Mouse (Mus musculus): ENCODE data around the gene Pfkfb4. TPM values are rescaled to one million over a fixed set of nuclear protein-coding genes. Genes with fewer than 3 reads are reported as not detected.

Gene Pfkfb4
- total RNA-seq, 1 experiment from 2014 or later, result 40.1 TPM

- ATAC-seq (replicated peaks in 1 of 2; ENCODE audit: insufficient read depth in 1 of 2, low FRiP score in 2 of 2, low TSS enrichment in 1 of 2, low read depth in 1 of 2, poor library complexity in 2 of 2, severe bottlenecking in 2 of 2), result no peak
Observed at GRCm38 (mm10) chr9:109049996-109050673, 58.6 kb downstream of the Pfkfb4 start.

DNA sequence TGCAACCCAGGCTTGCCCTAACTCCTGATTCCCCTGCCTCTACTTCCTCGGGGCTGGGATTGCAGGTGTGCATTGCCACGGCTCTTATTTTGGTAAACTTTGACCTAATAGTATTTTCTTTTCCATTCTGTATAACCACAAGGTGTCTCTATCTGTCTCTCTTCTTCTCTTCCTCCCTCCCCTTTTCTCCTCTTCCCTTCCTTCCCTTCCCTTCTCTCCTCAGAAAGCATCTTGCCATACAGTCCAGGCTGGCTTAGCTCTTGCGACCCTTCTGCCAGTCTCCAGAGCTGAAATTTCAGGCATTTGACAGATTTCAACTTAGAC, 59.1 kb downstream of the Pfkfb4 start:
- ATAC-seq (replicated peaks in 1 of 2; ENCODE audit: insufficient read depth in 1 of 2, low FRiP score in 2 of 2, low TSS enrichment in 1 of 2, low read depth in 1 of 2, poor library complexity in 2 of 2, severe bottlenecking in 2 of 2), result no peak

GRCm38 (mm10) chr9:109051011-109051501, 59.5 kb downstream of the Pfkfb4 start:
- ATAC-seq (replicated peaks in 1 of 2; ENCODE audit: insufficient read depth in 1 of 2, low FRiP score in 2 of 2, low TSS enrichment in 1 of 2, low read depth in 1 of 2, poor library complexity in 2 of 2, severe bottlenecking in 2 of 2), result 0 out of 4 replicates have a peak, but pooled peaks of 1 of the 2 experiments have one; percentile 13

DNA sequence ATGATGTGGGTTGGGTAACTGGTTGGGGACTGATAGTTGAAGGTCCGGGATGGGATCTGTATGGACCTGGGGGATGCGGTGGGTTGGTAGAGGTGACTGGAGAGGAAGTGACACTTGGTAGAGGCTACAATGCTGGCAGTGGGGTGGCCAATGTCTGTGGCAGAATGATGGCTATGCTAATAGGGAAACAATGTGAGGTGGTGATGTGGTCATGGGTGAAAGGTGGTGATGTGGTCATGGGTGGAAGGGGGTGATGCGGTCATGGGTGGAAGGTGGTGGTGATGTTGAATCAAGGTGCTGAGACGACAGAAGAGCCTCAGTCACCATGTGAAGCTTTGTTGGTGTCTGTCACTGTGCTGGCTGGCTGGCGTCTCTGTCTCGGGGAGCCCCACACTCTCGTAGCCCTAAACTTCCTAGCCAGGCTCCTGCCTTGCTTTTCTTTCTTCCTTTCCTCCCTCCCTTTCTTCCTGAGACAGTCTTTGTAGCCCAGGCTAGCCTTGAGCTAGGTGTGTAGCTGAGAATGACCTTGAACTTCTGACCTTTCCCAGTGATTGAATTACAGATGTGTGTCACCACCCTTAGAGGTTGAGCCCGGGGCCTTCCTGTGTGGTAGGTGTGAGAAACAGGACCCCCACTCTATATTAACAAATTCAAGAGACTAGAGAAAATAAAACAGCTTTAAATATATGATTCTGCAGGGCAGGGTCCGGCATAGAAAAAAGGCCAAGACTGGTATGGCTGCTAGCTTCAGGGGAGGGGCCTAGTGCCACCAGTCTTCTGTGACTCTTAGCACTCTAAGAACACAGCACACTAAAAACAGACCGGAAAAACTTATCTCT, 60.3 kb downstream of the Pfkfb4 start:
- ATAC-seq (replicated peaks in 1 of 2; ENCODE audit: insufficient read depth in 1 of 2, low FRiP score in 2 of 2, low TSS enrichment in 1 of 2, low read depth in 1 of 2, poor library complexity in 2 of 2, severe bottlenecking in 2 of 2), result peak; percentile 23 to 34; a peak in 3 of 4 replicates

- no peak for ATAC-seq (replicated peaks in 1 of 2; ENCODE audit: insufficient read depth in 1 of 2, low FRiP score in 2 of 2, low TSS enrichment in 1 of 2, low read depth in 1 of 2, poor library complexity in 2 of 2, severe bottlenecking in 2 of 2)
Observed at GRCm38 (mm10) chr9:109052490-109053260, 61.1 kb downstream of the Pfkfb4 start.

GRCm38 (mm10) chr9:109053366-109053765, 61.8 kb downstream of the Pfkfb4 start:
- ATAC-seq (replicated peaks in 1 of 2; ENCODE audit: insufficient read depth in 1 of 2, low FRiP score in 2 of 2, low TSS enrichment in 1 of 2, low read depth in 1 of 2, poor library complexity in 2 of 2, severe bottlenecking in 2 of 2), result no peak

DNA sequence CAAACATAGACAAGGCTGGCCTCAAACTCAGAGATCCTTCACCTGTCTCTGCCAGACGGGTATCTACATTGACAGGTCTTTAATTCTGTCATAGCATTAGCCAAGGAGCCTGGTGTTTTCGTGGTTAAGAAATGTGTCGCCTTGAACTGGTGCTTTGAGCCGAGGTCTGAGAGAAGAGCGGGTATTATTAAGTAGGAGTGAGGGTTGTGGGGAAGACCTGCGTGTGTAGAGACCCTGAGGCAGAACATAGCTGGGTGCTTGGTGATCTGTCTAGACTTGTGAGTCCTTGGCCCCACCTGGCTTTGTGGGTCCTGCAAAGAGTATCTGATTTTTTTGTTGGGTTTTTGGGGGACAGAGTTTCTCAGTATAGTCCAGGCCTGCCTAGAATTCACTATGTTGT, 62.3 kb downstream of the Pfkfb4 start:
- ATAC-seq (replicated peaks in 1 of 2; ENCODE audit: insufficient read depth in 1 of 2, low FRiP score in 2 of 2, low TSS enrichment in 1 of 2, low read depth in 1 of 2, poor library complexity in 2 of 2, severe bottlenecking in 2 of 2), result no peak

- ATAC-seq (replicated peaks in 1 of 2; ENCODE audit: insufficient read depth in 1 of 2, low FRiP score in 2 of 2, low TSS enrichment in 1 of 2, low read depth in 1 of 2, poor library complexity in 2 of 2, severe bottlenecking in 2 of 2), result peak; percentile 57 to 58
Observed at GRCm38 (mm10) chr9:109054712-109055111, 63.1 kb downstream of the Pfkfb4 start.

DNA sequence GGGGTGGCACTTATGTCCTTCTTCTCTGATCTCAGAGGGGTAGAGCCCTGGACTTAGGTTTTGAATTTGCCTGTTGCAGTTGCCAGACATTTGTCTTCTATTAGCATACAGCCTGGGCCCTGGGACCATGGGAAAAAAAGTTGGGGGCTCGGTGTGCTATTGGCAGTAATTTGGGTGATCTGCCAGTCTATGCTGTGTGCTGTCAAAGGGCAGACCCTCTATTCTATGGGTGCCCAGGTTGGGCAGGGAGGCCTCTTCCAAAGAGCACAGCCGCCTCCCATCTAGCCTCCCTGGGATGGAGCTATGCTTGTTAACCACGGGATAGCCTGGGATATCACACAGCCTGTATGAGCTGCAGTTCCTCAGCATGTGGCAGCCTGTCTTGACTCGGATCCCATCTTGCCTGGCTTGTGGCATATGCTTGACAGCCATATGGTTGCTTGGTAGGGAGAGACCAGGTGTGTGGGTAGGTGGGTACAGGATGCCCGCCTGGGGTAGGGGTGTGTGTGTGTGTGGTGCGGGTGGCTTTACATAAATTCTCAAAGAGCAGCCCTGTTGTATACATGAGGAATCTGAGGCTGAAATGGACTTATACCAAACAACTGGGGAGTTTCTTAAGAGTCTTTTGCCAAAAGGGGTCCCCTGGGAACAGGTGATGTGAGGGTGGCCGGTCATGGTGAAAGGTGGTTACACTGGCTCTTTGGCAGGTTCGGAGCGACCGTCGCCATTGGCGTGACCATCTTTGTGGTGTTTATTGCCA, 63.9 kb downstream of the Pfkfb4 start:
- no peak for ATAC-seq (replicated peaks in 1 of 2; ENCODE audit: insufficient read depth in 1 of 2, low FRiP score in 2 of 2, low TSS enrichment in 1 of 2, low read depth in 1 of 2, poor library complexity in 2 of 2, severe bottlenecking in 2 of 2)

- no peak for ATAC-seq (replicated peaks in 1 of 2; ENCODE audit: insufficient read depth in 1 of 2, low FRiP score in 2 of 2, low TSS enrichment in 1 of 2, low read depth in 1 of 2, poor library complexity in 2 of 2, severe bottlenecking in 2 of 2)
Observed at GRCm38 (mm10) chr9:109056081-109056690, 64.6 kb downstream of the Pfkfb4 start.

DNA sequence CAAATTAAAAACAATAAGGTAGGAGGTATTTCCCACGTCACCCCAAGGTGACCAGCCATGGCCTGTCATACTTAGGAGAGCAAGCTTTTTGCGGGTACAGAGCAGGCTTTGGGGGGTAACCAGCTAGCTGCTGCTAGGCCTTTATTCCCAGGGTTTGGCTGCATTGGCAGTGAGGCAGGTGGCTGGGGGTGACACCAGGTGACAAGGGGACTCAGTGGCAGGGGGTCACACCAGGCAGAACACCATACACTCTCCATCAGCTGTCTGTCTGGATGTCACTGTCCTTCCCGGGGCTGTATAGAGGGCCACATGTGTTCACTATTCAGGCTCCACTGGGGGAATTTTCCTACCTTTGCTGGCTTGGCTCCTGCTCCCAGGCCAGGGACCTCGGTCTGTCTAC, 65.3 kb downstream of the Pfkfb4 start:
- ATAC-seq (replicated peaks in 1 of 2; ENCODE audit: insufficient read depth in 1 of 2, low FRiP score in 2 of 2, low TSS enrichment in 1 of 2, low read depth in 1 of 2, poor library complexity in 2 of 2, severe bottlenecking in 2 of 2), result no peak

GRCm38 (mm10) chr9:109057543-109057942, 66.0 kb downstream of the Pfkfb4 start:
- no peak for ATAC-seq (replicated peaks in 1 of 2; ENCODE audit: insufficient read depth in 1 of 2, low FRiP score in 2 of 2, low TSS enrichment in 1 of 2, low read depth in 1 of 2, poor library complexity in 2 of 2, severe bottlenecking in 2 of 2)

DNA sequence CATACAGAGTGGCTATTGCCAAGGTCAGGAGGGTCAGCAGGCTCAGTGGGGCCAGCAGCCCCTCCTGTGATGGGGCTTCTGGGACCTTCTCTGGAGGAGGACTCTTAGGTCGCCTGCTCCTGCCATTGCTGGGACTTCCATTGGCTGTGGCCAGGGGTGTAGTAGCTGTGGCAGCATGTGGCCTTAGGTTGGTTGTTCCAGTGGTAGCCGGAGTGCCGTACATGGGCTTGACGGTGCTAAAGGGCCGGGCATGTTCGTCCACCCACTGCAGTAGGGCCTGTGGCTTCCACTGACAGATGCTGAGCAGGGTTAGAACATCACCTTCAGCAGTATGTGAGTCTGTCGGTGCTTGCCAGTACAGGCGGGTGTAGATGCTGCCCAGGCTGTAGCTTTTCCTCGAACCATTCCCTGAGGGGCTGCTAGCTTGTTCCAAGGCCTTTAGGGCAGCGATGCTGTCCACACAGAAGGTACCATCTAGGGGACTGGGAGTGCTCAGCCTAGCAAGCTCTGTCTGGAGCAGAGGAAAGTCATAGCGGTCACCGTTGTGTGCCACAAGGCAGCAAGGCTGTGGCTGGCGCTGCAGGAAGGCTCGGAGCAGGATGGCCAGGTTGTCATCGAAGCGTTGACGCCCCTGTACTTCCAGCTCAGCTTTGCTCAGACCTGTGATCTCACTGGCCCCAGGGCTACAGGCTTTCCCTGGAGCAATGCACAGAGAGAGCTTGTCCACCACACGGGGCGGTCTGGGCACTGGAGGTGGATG, 66.6 kb downstream of the Pfkfb4 start:
- ATAC-seq (replicated peaks in 1 of 2; ENCODE audit: insufficient read depth in 1 of 2, low FRiP score in 2 of 2, low TSS enrichment in 1 of 2, low read depth in 1 of 2, poor library complexity in 2 of 2, severe bottlenecking in 2 of 2), result no peak

DNA sequence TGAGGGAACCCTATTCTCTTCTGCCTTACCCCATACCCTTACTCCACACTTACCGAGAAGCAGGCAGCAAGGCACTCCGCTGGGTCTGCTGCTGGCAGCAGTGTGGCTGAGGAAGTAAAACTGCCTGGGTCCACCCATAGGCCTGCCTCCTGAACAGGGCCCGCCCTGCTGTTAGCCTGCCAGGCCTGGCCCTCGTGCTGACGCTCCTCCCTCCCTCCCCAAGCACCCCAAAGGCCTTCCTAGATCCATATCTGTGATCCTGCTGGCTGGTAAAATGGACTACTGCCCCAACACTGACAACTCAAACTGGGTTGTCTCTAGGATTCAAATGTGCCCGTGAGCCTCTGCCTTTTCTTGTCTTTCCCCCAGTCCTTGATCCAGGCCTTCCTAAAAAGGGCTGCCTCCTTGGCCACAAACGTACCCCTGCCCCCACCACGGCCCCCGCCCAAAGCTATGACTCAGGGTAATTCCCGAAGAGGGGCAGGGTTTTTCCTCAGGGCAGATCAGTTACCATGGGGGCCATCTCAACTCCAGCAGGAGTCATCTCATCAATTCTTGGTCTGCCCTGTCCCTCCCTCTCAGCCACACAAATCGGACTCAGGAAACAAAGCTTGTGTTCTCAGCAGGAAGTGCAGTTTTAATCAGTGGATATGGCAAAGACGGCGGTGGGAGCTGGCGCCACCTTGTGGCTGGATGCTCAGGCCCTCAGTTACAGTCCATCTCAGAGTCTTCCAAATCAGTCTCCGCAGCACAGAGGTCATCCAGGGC, 67.7 kb downstream of the Pfkfb4 start, which contains the start of gene Trex1:
TSS of gene Trex1 (minus strand) at position 599 of the 768 bp plus-strand sequence.
- ATAC-seq (replicated peaks in 1 of 2; ENCODE audit: insufficient read depth in 1 of 2, low FRiP score in 2 of 2, low TSS enrichment in 1 of 2, low read depth in 1 of 2, poor library complexity in 2 of 2, severe bottlenecking in 2 of 2), result peak; percentile 75 to 80

DNA sequence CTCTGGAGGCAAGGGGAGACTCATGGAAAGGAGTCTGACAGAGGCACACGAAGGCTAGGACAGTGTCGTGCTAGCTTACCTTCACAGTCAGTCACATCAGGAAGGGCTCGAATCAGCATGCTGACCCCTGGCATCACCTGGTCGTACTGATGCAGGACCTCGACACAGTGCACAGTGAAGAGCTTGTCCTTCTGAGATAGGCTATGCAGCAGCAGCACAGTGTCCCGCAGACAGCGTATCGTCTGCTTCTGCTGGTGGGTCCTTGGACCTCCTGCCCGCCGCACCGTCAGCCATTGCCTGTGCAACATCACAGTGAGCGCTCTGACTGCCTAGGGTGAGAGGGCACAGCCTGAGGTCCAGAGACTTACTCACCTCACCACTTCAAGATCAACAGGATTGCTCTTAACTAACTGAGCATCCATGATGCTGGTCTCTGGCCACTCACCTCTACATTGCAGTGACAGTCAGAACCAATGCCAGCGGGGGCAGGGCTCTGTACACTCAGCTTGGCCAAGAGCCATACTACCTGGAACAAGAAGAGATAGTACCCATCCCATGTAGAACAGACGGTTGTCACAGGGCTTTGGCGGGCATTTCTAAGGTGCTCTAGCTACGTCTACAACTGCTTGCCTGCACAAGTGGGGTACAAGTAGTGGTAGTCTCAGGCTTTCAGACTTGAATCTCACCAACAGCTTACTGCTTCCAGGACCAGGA, 68.8 kb downstream of the Pfkfb4 start:
- no peak for ATAC-seq (replicated peaks in 1 of 2; ENCODE audit: insufficient read depth in 1 of 2, low FRiP score in 2 of 2, low TSS enrichment in 1 of 2, low read depth in 1 of 2, poor library complexity in 2 of 2, severe bottlenecking in 2 of 2)

All from hematopoietic stem cell, adult 5-6 weeks (primary cell).